Mouse (Mus musculus): Measurements from ENCODE around the gene Itga9. TPM values are rescaled to one million over a fixed set of nuclear protein-coding genes. Genes with fewer than 3 reads are reported as not detected.

The Itga9 gene
- polyA plus RNA-seq, 1 experiment from 2014 or later: 27.9 TPM

DNA sequence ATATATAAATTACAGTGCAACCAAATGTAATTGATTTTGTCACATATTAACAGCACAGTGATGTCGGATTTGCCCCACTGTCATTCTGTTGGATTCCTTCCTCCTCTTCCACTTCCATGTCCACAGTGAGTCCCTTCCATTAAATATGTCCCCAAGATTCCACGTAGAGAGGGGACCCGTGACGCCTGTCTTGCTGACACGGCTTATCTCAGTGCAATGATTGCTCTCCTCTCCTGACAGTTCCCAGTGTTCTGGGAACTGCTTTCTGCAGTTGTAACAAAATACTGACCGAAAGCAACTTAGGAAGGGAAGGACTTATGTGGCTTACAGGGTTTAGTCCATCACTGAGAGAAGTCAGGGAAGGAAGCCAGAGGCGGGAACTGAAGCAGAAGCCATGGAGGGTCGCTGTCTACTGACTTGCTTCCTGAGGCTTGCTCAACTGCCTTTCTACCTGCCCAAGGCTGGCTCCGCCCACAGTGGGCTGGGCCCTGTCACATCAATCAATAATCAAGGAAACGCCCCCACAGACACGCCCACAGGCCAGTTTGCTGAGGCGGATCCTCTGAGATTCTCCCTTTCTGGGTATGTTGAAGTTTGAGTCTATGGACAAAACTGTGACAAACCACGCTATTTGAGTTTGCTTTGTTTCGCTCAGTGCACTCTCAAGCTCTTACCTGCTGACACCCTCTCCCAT lies 99.0 kb downstream of the Itga9 start:
- DNase-seq (ENCODE audit: low read depth, low spot score): no peak
- POLR2A ChIA-PET: no interaction called here

DNA sequence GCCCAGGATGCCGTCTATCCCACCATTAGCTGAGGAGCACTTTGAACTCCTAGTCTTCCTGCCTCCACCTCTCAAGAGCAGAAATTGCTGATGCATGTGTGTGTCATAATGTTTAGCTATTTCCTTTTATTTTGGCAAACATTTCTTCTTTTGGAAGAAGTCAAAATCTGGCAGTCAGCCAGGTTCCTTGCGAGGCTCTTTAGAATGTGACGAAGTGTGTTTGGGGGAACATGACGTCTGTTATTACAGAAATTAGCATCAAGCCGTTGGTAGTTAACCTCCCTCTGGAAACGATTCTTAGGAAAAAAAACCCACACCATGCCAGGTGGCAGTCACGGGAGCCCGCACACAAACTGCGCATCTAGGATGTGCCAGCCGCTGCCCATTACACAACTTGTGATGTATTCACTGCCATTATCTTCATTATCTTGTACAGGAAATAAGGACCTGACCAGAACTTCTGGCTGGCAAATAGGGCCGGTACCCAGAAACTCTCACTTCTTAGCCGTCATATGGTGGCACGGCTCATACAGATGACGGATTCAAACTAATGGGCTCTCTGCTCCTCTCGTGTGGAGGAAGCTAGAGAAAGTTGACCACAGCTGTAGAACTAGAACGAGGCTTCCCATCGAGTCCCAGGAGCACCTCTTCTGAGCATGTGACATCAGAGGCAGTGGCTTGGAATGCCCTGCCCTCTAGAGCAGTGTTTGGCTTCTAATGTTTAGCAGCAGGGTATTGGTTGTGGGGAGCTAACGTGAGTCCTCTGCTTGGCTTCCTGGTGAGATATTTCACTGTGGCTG lies 99.9 kb downstream of the Itga9 start:
- H3K27me3 ChIP-seq: no peaks in the 10 kb centered on the region
- DNase-seq (ENCODE audit: low read depth, low spot score) (no peak), ATAC-seq (no peak)
- ChIA-PET CTCF (interaction anchor here (0.6 to 1.3 kb wide), 2 partner anchors 17 to 47 kb away, joined by 3 to 4 read pairs; no protein-coding TSS in a partner anchor), POLR2A (no interaction called here)
- in situ Hi-C loops (cut with MboI; ENCODE audit: low pct_unique_long_range_greater_than_20kb): no loop called here
- no peak for TF ChIP-seq CTCF (IDR thresholded peaks at IDR 0.05)

More for the DNA sequence above, 99.0 kb downstream of the Itga9 start:
- H3K27me3 ChIP-seq: no peaks in the 10 kb centered on the region
- in situ Hi-C loops (cut with MboI; ENCODE audit: low pct_unique_long_range_greater_than_20kb): no loop called here
- TF ChIP-seq CTCF (IDR thresholded peaks at IDR 0.05): no peak
- CTCF ChIA-PET: interaction anchor here (0.8 to 1.3 kb wide), 2 partner anchors 16 to 23 kb away, joined by 3 to 4 read pairs; no protein-coding TSS in a partner anchor
- no peak for ATAC-seq

DNA sequence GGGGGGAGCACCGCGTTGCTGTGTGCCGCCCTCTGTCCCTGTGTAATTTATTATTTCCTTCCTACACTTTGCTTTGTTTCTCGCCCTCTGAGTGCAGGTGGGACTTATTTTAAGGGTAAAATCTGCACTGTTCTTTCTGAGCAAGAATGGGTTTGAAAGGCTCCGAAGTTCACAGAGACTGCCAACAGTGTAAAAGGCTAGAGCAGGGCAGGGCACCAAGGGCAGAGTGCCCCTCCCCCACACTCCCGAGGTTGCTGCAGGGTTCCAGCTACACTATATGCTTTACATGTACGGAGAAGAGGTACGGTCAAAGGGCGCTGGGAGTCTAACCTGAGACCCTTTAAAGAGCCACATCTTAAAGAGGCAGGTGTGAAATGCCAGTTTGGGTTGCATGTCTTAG lies 104.1 kb downstream of the Itga9 start:
- ATAC-seq (no peak), DNase-seq (ENCODE audit: low read depth, low spot score) (no peak)
- POLR2A ChIA-PET: no interaction called here
- no peaks in the 10 kb centered on the region for H3K27me3 ChIP-seq
- no peak for TF ChIP-seq CTCF (IDR thresholded peaks at IDR 0.05)
- in situ Hi-C loops (cut with MboI; ENCODE audit: low pct_unique_long_range_greater_than_20kb): no loop called here
- CTCF ChIA-PET: no interaction called here

DNA sequence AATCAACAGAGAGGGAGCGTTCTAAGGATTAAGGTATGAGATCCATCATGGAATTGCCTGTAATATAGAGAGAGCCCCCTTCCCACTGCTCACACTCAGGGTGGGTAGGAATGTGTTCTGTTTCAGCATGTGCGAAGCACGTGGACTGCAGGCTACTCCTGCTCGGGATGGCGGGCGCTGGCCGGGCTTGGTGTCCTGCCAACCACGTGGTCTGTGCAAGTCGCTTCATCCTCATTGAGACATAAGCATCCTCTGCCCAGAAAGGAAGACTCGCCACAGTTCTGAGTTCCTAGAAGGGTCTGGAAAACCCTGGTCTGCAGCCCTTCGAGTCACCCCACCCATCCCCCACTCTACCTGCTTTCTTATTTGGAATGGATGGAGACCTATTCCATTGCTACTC lies 105.3 kb downstream of the Itga9 start:
- POLR2A ChIA-PET: no interaction called here

DNA sequence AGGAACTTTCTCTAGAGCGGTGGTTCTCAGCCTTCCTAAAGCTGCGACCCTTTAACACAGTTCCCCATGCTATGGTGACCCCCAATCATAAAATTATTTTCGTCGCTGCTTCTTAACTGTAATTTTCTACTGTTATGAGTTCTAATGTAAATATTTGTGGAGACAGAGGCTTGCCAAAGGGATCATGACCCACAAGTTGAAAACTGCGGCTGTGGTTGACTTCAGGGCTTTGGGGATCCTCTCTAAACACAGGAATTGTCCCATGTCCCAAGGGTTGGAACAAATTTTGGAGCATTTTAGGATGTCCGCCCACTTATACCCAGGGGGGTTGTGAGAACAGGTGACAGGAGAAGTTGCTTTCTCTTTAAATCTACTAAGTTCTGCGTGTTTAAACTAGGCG lies 107.0 kb downstream of the Itga9 start:
- DNase-seq (ENCODE audit: low read depth, low spot score): no peak

More for the DNA sequence above, 105.3 kb downstream of the Itga9 start:
- no peak for DNase-seq (ENCODE audit: low read depth, low spot score)
- no peaks in the 10 kb centered on the region for H3K27me3 ChIP-seq
- in situ Hi-C loops (cut with MboI; ENCODE audit: low pct_unique_long_range_greater_than_20kb): no loop called here
- no peak for TF ChIP-seq CTCF (IDR thresholded peaks at IDR 0.05)
- CTCF ChIA-PET: no interaction called here
- no peak for ATAC-seq

DNA sequence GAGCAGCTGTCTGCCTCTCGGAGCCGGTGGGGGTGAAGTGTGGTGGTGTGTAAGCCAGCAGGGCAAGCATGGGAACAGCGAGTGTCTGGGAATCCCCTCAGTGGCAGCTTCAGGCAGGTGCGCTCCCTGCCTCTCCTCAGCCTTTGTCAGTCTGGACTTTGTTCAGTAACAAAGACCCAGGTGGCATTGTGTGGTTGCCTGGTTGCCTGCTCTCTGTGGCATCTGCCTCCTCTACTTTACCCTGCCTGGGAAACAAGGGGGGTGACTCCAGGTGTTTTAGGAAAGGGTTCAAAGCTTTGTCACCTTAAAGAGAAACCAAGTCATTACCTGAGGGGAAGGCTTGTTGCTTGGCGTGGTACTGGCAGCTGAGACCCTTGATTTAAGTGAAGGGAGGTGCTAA lies 108.0 kb downstream of the Itga9 start:
- POLR2A ChIA-PET: no interaction called here
- DNase-seq (ENCODE audit: low read depth, low spot score) (no peak), ATAC-seq (no peak)
- in situ Hi-C loops (cut with MboI; ENCODE audit: low pct_unique_long_range_greater_than_20kb): no loop called here
- TF ChIP-seq CTCF (IDR thresholded peaks at IDR 0.05): no peak
- CTCF ChIA-PET: no interaction called here
- no peaks in the 10 kb centered on the region for H3K27me3 ChIP-seq

More for the DNA sequence above, 107.0 kb downstream of the Itga9 start:
- in situ Hi-C loops (cut with MboI; ENCODE audit: low pct_unique_long_range_greater_than_20kb): no loop called here
- ATAC-seq: no peak
- no peak for TF ChIP-seq CTCF (IDR thresholded peaks at IDR 0.05)
- CTCF ChIA-PET: no interaction called here
- POLR2A ChIA-PET: no interaction called here
- H3K27me3 ChIP-seq: no peaks in the 10 kb centered on the region

DNA sequence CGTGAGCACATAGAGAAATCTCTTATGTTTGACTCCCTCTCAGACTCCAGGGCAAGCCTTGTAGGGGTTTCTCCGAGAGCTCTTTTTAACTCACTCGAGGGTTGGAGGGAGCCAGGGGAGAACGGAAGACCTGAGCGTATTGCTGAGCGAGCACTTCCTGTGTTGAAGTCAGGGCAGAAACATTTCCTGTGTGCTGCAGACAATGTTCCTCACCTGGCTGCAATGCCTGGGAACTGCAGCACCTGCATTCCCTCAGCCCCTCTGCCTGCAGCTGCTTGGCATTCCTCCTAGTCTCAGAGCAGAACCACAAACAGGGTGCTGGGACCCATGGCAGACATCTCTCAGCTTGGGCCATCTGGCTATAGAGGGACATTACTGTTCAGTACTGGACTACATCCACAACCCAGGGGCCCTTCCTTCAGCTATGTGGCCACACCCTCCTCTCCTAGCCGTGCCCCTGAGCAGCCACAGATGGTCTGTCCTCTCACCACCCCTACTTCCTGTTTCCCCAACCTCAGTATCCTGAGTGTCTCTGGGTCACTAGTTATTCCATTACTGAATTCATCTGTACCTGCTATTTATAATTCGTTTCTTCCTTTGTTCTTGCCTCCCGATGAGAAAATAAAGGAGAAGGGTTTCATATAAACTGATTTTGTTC lies 109.6 kb downstream of the Itga9 start:
- ATAC-seq (no peak), DNase-seq (ENCODE audit: low read depth, low spot score) (no peak)
- CTCF ChIA-PET: interaction anchor here (1.3 kb wide), 2 partner anchors 14 to 24 kb away, joined by 3 read pairs; no protein-coding TSS in a partner anchor
- no peak for TF ChIP-seq CTCF (IDR thresholded peaks at IDR 0.05)
- in situ Hi-C loops (cut with MboI; ENCODE audit: low pct_unique_long_range_greater_than_20kb): no loop called here
- POLR2A ChIA-PET: no interaction called here
- H3K27me3 ChIP-seq: no peaks in the 10 kb centered on the region

DNA sequence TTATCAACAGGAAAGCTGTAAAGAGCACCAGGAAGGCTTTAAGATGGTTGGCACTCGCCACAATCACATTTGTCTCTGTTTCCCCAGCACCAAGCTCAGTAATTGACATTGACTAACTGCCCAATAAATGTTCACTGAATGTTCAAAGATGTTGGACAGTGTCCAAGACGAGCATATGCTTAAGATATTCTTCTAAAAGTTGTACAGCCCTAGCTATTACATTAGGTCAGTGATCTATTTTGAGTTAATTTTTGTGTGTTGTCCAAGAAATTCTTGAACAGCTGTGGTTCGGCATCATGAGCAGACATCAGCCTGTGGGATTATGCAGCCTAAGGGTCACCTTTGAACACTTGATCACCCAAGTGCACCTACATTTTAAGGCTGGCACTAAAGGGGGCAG lies 110.9 kb downstream of the Itga9 start:
- POLR2A ChIA-PET: no interaction called here
- CTCF ChIA-PET: interaction anchor here (1.2 to 1.3 kb wide), 3 partner anchors 10 to 26 kb away, joined by 3 to 4 read pairs (median 3); no protein-coding TSS in a partner anchor
- ATAC-seq: no peak
- in situ Hi-C loops (cut with MboI; ENCODE audit: low pct_unique_long_range_greater_than_20kb): no loop called here
- TF ChIP-seq CTCF (IDR thresholded peaks at IDR 0.05): no peak
- no peaks in the 10 kb centered on the region for H3K27me3 ChIP-seq
- DNase-seq (ENCODE audit: low read depth, low spot score): no peak

DNA sequence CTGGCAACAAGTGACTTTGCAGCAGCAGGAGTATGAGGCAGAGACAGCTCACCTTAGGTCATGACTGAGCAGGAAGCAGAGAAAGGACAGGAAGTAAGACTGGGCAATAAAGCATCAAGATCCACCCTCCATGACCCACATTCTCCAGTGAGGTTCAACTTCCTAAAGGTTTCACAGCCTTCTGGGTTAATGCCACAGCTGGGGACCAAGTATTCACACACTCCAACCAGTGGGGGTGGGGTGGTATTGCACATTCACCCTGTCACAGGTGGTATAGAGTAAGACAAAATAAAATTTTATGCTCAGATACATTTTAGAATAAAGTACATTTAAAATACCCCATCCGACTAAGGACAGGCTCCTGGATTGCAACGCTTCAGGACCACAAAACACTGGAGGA lies 112.0 kb downstream of the Itga9 start:
- ChIA-PET CTCF (interaction anchor here (1.2 kb wide), 1 partner anchor 9 kb away, joined by 3 read pairs; no protein-coding TSS in a partner anchor), POLR2A (no interaction called here)
- TF ChIP-seq CTCF (IDR thresholded peaks at IDR 0.05): no peak
- DNase-seq (ENCODE audit: low read depth, low spot score): no peak
- no peaks in the 10 kb centered on the region for H3K27me3 ChIP-seq
- in situ Hi-C loops (cut with MboI; ENCODE audit: low pct_unique_long_range_greater_than_20kb): no loop called here
- no peak for ATAC-seq

DNA sequence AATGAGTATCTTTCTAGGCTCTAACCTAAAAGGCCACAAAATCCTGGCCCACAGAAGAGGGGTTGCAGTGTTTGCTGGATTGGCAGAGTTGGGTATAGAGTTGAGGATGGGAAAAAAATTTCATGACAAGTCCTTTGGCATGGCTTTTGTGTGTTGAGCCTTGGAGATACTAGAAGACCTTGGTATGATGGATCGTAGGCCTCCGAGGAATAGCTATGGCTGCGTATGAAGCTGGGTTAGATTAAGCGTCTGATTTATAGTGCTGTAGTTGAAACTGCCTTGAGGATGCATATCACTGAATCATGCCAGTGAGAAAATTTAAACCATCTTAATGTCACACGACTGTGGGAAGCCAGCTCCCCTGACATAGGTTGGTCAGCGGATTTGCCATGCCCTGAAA lies 114.6 kb downstream of the Itga9 start:
- POLR2A ChIA-PET: no interaction called here

More for the DNA sequence above, 114.6 kb downstream of the Itga9 start:
- DNase-seq (ENCODE audit: low read depth, low spot score) (no peak), ATAC-seq (no peak)
- H3K27me3 ChIP-seq: no peaks in the 10 kb centered on the region
- in situ Hi-C loops (cut with MboI; ENCODE audit: low pct_unique_long_range_greater_than_20kb): no loop called here
- no peak for TF ChIP-seq CTCF (IDR thresholded peaks at IDR 0.05)
- CTCF ChIA-PET: interaction anchor here (0.9 to 1.1 kb wide), 2 partner anchors 13 to 151 kb away, joined by 3 read pairs; no protein-coding TSS in a partner anchor
